Mouse (Mus musculus): ENCODE results near the gene Tom1l2.

Gene Tom1l2

DNA sequence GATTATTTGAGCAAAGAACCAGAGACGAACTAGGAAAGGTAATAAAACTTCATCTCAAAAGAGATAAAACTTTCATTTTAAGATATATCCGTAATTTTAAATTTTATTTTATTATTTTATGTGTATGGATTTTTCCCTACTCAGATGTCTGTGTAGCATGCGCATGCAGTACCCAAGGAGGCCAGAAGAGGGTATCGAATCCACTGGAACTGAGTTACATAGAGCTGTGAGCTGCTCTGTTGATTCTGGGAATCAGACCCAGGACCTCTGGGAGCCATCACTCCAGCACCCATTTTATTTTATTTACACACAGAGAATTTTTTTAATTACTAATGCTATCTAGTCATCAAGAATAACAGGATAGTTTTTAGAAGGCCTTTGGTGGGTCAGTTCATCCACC, 45.9 kb downstream of the Tom1l2 start:
- peak; percentile 70 for DNase-seq (ENCODE audit: low spot score)

GRCm38 (mm10) chr11:60305611-60306010, 47.1 kb downstream of the Tom1l2 start:
- no peak for DNase-seq (ENCODE audit: low spot score)

GRCm38 (mm10) chr11:60303497-60303896, 49.2 kb downstream of the Tom1l2 start:
- no peak for DNase-seq (ENCODE audit: low spot score)

- DNase-seq (ENCODE audit: low spot score): no peak
Observed at GRCm38 (mm10) chr11:60302354-60303083, 50.2 kb downstream of the Tom1l2 start.

DNA sequence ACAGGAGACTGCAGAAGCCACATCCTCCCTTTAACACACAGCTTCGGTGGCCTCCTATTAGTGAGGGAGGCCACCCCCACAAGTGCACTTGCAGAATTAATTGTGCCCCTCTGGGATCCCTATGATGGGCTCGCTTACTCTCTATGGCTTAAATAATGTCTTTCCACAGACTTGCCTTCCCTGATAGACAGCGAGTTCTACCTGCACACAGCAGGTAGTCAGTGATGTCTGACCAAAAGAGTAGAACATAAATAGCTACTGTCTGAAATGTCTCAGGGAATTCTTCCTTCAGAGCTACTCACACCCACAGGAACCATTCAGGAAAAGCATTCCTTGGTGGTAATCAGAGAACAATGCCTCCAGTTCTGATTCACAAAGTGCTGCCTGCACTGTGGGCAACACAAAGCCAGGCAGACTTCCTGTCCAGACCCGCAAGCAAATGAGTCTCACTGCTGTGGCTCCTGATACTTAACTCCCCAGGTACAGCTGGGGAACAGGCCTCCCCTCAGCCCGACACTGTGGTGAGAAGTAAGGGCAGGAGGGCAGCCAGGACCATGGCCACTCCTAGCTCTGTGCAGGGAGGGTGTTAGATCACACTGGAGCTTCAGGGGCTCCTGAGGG, 51.0 kb downstream of the Tom1l2 start:
- DNase-seq (ENCODE audit: low spot score): peak; percentile 39

DNA sequence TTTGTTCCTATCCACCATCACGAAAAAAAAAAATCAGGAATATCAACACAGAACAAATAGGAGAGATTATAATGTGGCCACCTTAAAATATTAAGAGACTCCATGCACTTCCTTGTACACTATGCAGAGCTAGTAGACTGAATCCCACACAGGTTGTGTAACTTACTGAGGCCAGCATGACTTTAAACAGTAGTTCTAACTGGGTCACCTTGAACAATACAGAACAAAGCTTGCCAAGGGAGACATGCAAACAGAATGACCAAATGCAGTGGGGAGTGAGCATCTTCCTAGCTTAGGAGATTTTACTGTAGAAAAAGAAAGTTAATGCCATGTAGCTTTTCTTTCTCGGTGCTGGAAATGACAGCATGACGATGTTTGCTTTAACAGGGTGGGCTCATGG, 52.4 kb downstream of the Tom1l2 start:
- DNase-seq (ENCODE audit: low spot score): no peak

- no peak for DNase-seq (ENCODE audit: low spot score)
Observed at GRCm38 (mm10) chr11:60297772-60298171, 54.9 kb downstream of the Tom1l2 start.

DNA sequence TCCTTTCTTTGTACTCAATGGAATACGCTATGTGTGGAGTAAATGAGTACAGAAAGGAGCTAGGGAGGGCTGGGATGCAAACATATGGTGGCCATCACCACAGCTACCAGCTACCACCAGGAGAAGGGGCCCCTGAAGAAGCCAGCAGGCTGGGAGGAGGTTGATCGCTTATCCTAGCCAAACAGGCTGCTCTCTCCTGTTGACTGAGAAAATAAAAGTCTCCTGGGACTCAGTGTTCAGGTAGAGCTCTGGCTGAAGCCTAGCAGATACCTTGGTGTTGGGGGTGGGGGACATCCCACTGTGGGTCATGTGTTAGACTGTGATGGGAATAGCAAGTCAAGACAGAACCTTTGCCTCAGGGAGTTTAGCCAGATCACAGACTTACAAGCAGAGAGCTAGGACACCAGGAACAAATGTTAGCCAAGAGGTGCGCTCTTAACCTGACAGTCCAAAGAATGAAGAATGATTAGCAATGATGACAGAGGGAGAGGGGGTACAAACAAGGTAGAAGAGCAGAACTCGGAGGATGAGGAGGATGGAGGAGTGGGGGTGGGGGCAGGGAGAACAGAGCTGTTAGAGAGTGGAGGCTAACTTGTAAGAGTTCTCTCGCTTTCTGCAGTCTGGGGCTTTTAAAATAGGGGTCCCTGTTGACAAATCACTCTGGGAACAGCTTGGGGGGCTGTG, 57.9 kb downstream of the Tom1l2 start:
- peak; percentile 49 for DNase-seq (ENCODE audit: low spot score)

DNA sequence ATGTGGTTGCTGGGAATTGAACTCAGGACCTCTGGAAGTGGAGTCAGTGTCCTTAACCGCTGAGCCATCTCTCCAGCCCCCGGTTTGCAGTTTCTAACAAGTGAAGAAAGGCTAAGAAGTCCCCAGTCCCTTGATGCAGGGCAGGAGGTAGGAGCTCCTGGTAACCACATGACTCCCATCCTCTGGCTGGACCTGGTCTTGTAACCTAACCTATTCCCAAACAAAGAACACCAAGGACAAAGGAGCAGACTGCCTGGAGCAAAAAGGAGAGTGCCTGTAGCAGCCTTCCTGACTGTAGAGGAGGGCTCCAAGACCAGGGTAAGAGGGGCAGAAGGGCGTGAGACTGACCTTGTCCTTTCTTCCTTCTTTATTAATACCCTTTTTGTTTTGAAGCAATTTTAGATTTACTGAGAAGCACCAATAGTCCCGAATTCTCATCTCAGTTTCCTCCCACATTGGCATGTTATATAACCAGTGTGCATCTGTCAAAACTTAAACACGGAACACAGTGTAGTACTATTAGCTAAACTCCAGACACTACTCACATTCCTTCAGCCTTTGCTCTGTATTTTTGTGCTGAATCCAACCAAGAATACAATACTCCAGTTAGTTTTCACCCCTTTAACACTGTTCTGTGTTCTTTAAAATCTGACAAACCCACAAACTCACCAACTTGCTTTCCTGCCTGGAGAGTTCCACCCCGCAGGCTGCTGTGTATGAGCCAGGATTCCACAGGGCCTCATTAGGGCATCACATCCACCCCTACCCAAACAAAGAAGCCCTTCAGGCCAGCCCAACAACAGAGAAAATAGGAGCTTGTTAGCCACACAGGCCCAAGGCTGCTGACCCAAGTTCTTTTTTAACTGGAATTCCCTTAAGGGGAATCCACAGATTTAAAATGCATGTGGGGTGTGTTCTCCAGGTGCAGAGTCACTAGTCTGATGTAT, 58.7 kb downstream of the Tom1l2 start:
- DNase-seq (ENCODE audit: low spot score): peak; percentile 44

- DNase-seq (ENCODE audit: low spot score): peak; percentile 85
Observed at GRCm38 (mm10) chr11:60292718-60293117, 60.0 kb downstream of the Tom1l2 start.

GRCm38 (mm10) chr11:60288980-60289379, 63.7 kb downstream of the Tom1l2 start:
- DNase-seq (ENCODE audit: low spot score): no peak

DNA sequence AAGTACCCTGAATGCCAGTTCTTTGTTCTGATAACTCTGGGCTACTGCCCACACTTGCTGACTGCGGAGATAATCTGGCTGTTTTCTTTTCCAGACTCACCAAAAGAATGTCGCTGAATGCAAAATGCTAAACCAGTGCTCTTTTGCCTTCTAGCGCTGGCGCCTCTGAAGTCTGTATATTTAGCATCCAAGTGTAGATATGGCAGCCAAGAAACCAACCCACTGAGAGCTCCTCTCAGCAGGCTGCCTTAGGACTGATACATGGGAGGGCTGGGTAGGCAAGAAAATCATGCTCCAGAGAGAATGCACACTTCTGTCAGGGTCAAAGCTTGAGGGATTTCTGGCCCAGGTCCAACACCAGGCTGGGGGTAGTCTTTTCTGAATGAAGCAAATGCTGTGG, 66.4 kb downstream of the Tom1l2 start:
- no peak for DNase-seq (ENCODE audit: low spot score)

DNA sequence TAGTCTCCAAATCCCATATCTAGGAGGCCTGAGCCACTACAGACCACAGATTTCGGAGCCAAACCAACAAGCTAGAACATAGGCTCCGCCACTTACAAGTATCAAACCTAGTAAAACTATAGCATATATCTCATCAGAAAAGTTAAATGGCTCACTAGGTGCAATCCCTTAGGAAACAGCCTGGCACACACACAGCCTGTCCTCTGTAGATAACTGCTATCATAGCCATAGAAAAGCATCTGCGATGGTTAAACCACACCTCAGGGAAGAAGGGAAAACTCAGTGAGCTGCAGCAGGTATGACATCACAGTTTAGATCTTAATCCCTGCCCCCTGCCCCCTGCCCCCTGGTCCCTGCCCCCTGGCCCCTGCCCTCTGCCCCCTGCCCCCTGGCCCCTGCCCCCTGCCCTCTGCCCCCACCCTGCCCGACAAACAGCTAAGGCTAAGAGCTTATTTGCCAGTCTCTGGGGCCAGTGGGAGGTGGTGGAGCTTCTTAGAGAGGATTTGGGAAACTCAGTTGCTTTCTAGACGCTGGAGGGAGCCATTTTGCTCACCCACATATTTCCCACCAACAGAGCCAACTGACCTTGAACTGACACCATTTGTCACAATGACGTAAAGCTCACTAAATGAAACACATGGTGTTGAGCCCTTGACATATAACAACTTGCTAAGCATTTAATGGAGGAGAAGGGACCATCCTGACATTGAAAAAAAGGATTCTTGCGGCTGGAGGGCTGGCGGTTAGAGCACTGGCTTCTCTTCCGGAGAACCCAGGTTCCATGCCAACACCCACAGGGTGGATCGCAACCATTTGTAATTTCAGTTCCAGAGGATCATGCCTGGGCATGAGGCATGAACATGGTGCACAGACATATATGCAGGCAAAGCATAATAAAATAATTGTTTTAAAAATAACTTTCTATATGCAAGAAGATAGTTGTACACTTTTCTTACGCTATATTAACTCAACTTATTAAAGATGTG, 72.0 kb downstream of the Tom1l2 start:
- no peak for DNase-seq (ENCODE audit: low spot score)

- DNase-seq (ENCODE audit: low spot score): no peak
Observed at GRCm38 (mm10) chr11:60279483-60279882, 73.2 kb downstream of the Tom1l2 start.

- DNase-seq (ENCODE audit: low spot score): no peak
Observed at GRCm38 (mm10) chr11:60277771-60278170, 74.9 kb downstream of the Tom1l2 start.

GRCm38 (mm10) chr11:60277164-60277740, 75.5 kb downstream of the Tom1l2 start:
- DNase-seq (ENCODE audit: low spot score): no peak

DNA sequence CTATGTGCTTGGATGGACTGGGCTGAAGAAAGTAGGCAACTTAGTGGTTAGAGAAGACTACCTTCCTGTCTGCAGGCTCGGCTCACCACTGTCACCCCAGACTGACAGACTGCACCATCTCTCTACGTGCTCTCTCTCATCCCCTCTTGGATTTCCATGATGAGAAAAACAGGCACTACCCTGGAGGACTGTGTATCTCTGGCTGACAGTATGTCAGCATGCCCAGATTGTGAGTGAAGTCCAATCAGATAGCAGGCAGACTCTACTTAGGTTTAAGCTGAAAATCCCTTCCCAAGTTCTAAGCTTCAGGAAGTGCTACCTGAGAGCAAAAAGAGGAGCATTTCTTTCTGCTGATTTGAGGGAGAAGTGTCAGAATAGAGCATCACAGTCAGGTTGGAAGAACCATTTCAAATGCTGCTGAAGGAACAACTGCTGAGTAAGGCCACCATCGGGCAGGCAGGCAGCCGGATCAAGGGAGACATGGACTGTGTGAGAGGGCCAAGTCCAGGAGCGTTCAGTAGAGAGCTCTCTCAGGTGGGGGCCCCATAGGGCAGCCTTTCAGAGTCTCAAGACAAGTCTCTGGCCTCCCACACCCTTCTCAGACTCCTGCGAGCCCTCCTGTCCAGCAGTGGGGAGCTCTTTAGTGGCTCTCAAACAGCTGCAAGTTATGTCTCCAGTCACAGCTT, 76.2 kb downstream of the Tom1l2 start:
- DNase-seq (ENCODE audit: low spot score): no peak

DNA sequence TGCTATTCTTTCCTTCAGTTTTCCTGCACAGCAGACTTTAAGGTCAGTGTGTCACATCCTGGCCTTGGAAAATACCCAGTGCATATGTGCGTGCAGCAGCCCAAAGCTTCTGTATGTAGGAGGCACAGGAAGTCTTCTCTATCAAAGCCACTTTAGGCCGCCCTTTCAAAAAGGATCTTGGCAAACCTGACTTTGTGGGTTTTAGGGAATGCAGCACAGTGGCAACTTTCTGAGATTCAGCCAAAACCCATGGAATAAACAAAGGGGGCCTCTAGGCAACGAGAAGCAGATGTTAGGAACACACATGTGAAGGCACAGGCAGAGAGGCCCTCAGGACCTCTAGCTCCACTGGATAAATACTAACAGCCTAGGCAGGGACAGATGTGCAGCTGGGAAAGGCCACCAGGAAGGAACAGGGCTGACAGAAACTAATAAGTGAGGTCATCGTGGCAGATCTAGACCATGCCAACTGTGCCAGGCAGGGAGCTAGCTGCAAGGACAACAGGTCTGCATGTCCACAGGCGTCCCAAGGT, 79.4 kb downstream of the Tom1l2 start:
- peak; percentile 54 for DNase-seq (ENCODE audit: low spot score)

DNA sequence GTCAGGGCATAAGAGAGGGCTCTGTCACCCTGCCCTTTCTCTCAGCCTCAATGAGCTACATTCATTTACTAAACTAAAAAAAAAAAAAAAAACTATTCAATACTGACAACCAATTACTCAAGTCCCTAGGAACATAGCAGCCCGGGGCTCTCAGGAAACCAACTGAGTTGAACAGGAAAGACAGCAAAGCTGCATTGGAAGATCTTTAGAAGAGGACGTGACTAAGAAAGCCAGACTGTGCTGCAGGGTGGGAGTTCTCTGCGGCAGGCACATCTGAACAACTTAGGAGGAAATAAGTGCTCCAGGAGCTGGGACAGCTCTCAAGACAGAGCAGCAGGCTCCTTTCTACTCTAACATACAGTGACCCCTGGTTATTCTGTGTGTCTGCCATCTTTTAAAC, 84.1 kb downstream of the Tom1l2 start:
- DNase-seq (ENCODE audit: low spot score): no peak

Data from embryo, embryonic 10 days (tissue).